Mouse (Mus musculus) left cerebral cortex, postnatal 4 days (tissue): ENCODE results near the gene Caskin2. TPM values are rescaled to one million over a fixed set of nuclear protein-coding genes. Genes with fewer than 3 reads are reported as not detected.
"Not testable (repeated sequence)": the region's sequence is repeated elsewhere in the genome, so short reads cannot be mapped to it uniquely, and the experiment has no call there.

Experiments used
- DNase-seq: peaks from one replicate; pipeline ENCODE4 v3.0.0-alpha.2; 2022
- intact Hi-C: fragments of 180-260 bp; cut with DNase I; formaldehyde crosslinking; loops from one replicate; pipeline ENCODE4 v1.15.1; 2025
- total RNA-seq, 2 experiments: library from RNA; stranded (reverse); gene quantifications; 2 replicates each; pipeline ENCODE4 v1.2.3; 2021

The Caskin2 gene
- total RNA-seq: 10 to 100 TPM; 13.4 to 14.5 TPM

- intact Hi-C loops: loop anchor here (2.0 to 5.0 kb wide), 3 partner anchors 46 to 161 kb away; partner anchors contain the start of gene Tmem94
- peak; percentile 96 for DNase-seq
Observed at GRCm38 (mm10) chr11:115813507-115814296, at the start of gene Caskin2. Gene Caskin2 (minus strand): TSS chr11:115813639.

GRCm38 (mm10) chr11:115859143-115859945, 45.9 kb upstream of the Caskin2 start:
- DNase-seq: peak; percentile 87
- intact Hi-C loops: no loop called here

GRCm38 (mm10) chr11:115858354-115858753, 44.9 kb upstream of the Caskin2 start, which contains the start of gene Myo15b:
Gene Myo15b (plus strand): TSS chr11:115858406.
- no peak for DNase-seq
- intact Hi-C loops: no loop called here

- peak; percentile 27 for DNase-seq
- intact Hi-C loops: no loop called here
Observed at GRCm38 (mm10) chr11:115857936-115858335, 44.5 kb upstream of the Caskin2 start.

GRCm38 (mm10) chr11:115857146-115857545, 43.7 kb upstream of the Caskin2 start:
- intact Hi-C loops, DNase-seq: not testable (repeated sequence)

GRCm38 (mm10) chr11:115854674-115855073, 41.2 kb upstream of the Caskin2 start:
- no peak for DNase-seq
- intact Hi-C loops: no loop called here

- no peak for DNase-seq
- intact Hi-C loops: no loop called here
Observed at GRCm38 (mm10) chr11:115845819-115846218, 32.4 kb upstream of the Caskin2 start.

- intact Hi-C loops: no loop called here
- DNase-seq: no peak
Observed at GRCm38 (mm10) chr11:115844240-115844639, 30.8 kb upstream of the Caskin2 start.

- no peak for DNase-seq
- intact Hi-C loops: no loop called here
Observed at GRCm38 (mm10) chr11:115843891-115844239, 30.4 kb upstream of the Caskin2 start.

GRCm38 (mm10) chr11:115843141-115843890, 29.9 kb upstream of the Caskin2 start:
- no peak for DNase-seq
- intact Hi-C loops: no loop called here

- intact Hi-C loops: no loop called here
Observed at GRCm38 (mm10) chr11:115841961-115842550, 28.6 kb upstream of the Caskin2 start.

GRCm38 (mm10) chr11:115841044-115841443, 27.6 kb upstream of the Caskin2 start:
- intact Hi-C loops: no loop called here
- no peak for DNase-seq

More at GRCm38 (mm10) chr11:115841961-115842550, 28.6 kb upstream of the Caskin2 start:
- no peak for DNase-seq

- DNase-seq: no peak
- intact Hi-C loops: no loop called here
Observed at GRCm38 (mm10) chr11:115839732-115840131, 26.3 kb upstream of the Caskin2 start.

- intact Hi-C loops: no loop called here
- no peak for DNase-seq
Observed at GRCm38 (mm10) chr11:115838895-115839311, 25.5 kb upstream of the Caskin2 start.

- DNase-seq: no peak
- intact Hi-C loops: no loop called here
Observed at GRCm38 (mm10) chr11:115837606-115838345, 24.3 kb upstream of the Caskin2 start.

GRCm38 (mm10) chr11:115836656-115837395, 23.4 kb upstream of the Caskin2 start:
- intact Hi-C loops: no loop called here
- DNase-seq: no peak

- DNase-seq: no peak
- intact Hi-C loops: no loop called here
Observed at GRCm38 (mm10) chr11:115834033-115834432, 20.6 kb upstream of the Caskin2 start.

GRCm38 (mm10) chr11:115833021-115833513, 19.6 kb upstream of the Caskin2 start:
- intact Hi-C loops: no loop called here

GRCm38 (mm10) chr11:115832523-115832922, 19.1 kb upstream of the Caskin2 start:
- no peak for DNase-seq
- intact Hi-C loops: no loop called here

More at GRCm38 (mm10) chr11:115833021-115833513, 19.6 kb upstream of the Caskin2 start:
- DNase-seq: no peak
